Mouse (Mus musculus): ENCODE data around the gene Itgb2l. TPM values are rescaled to one million over a fixed set of nuclear protein-coding genes. Genes with fewer than 3 reads are reported as not detected.
"Not testable (repeated sequence)": the region's sequence is repeated elsewhere in the genome, so short reads cannot be mapped to it uniquely, and the experiment has no call there.

Gene Itgb2l
- polyA plus RNA-seq, 2 experiments: 1.1 to 1.9 TPM

DNA sequence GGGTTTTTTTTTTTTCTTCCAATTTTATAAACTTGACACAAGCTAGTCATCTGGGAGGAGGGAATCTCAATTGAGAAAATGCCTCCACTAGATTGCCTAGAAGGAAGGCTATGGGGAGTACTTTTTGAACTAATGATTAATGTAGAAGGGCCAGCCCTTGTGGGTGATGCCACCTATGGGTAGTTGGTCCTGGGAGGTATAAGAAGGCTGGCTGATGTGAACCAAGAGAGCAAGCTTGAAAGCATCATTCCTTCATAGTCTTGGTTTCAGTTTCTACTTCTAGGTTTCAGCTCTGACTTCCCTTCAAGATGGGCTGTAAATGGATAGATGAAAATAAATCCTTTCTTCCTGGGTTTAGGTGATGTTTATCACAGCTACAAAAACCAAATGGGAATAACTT lies 10.7 kb upstream of the Itgb2l start:
- Histone ChIP-seq H3K4me2 (ENCODE audit: low read depth) (no peak overlapping the region), H3K27me3 (ENCODE audit: control insufficient read depth, insufficient read depth, low read length) (no peaks in the 10 kb centered on the region), H3K9me3 (ENCODE audit: control insufficient read depth, low read length) (no peaks in the 10 kb centered on the region), H3K9ac (replicated peaks) (no peak overlapping the region), H3K4me3 (ENCODE audit: insufficient read depth in 1 of 2, low read depth in 2 of 2, low read length in 2 of 2) (no peak overlapping the region), H3K36me3 (replicated peaks; ENCODE audit: control insufficient read depth, insufficient read depth, low read depth) (no peaks in the 10 kb centered on the region), H3K27ac (no peak overlapping the region), H3K4me1 (replicated peaks; ENCODE audit: control insufficient read depth in 2 of 2, insufficient read depth in 2 of 2, low read length in 1 of 2) (no peaks in the 10 kb centered on the region)
- no peak for ATAC-seq (ENCODE audit: insufficient read depth)
- TF ChIP-seq CTCF (IDR thresholded peaks at IDR 0.05; ENCODE audit: low read depth) (no peak), EP300 (IDR thresholded peaks at IDR 0.05; ENCODE audit: low read depth) (no peak)
- no peak for DNase-seq (ENCODE audit: low read depth in 3 of 3, low spot score in 3 of 3)

DNA sequence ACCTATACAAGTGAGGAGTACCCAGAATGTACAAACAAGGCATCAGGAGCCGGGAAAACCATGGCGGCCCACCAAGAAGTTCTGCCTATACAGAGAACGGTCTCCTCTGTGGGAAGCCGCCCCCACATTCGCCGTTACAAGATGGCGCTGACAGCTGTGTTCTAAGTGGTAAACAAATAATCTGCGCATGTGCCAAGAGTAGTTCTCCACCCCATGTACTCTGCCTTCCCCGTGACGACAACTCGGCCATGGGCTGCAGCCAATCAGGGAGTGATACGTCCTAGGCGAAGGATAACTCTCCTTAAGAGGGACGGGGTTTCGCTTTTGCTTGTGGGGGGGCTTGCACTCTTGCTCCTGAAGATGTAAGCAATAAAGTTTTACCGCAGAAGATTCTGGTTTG lies 7.5 kb upstream of the Itgb2l start:
- not testable (repeated sequence) for ATAC-seq (ENCODE audit: insufficient read depth); H3K27ac ChIP-seq; H3K4me2 ChIP-seq (ENCODE audit: low read depth); DNase-seq (ENCODE audit: low read depth in 3 of 3, low spot score in 3 of 3); H3K4me1 ChIP-seq (replicated peaks; ENCODE audit: control insufficient read depth in 2 of 2, insufficient read depth in 2 of 2, low read length in 1 of 2); H3K27me3 ChIP-seq (ENCODE audit: control insufficient read depth, insufficient read depth, low read length); H3K4me3 ChIP-seq (ENCODE audit: insufficient read depth in 1 of 2, low read depth in 2 of 2, low read length in 2 of 2); H3K9ac ChIP-seq (replicated peaks); H3K9me3 ChIP-seq (ENCODE audit: control insufficient read depth, low read length); H3K36me3 ChIP-seq (replicated peaks; ENCODE audit: control insufficient read depth, insufficient read depth, low read depth)
- WGBS (ENCODE audit: insufficient replicate concordance): 85% methylated on average over 12 of the region's 16 CpGs

DNA sequence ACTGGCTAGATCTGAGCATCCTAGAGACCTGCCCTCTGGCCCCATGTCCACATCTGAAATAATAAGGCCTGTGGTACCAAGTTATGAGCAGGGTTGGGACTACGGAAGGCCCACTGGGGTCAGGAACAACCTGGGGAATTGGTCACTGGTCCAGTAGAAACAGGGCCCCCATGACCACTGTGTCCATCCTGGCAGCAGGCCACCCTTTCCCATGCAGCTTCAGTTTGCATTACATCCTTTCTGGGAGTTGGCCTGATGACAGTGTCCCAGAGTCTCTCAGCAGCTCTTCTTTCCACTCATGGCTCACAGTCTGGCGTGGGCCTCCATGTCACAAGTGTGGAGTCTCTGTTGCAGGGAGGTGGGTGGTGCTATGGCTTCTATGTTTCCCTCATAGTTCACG lies 1.6 kb downstream of the Itgb2l start:
- 63% methylated on average over 3 of the region's 3 CpGs for WGBS (ENCODE audit: insufficient replicate concordance)
- no peak overlapping the region for H3K27ac ChIP-seq
- H3K4me3 ChIP-seq (ENCODE audit: insufficient read depth in 1 of 2, low read depth in 2 of 2, low read length in 2 of 2): no peak overlapping the region

DNA sequence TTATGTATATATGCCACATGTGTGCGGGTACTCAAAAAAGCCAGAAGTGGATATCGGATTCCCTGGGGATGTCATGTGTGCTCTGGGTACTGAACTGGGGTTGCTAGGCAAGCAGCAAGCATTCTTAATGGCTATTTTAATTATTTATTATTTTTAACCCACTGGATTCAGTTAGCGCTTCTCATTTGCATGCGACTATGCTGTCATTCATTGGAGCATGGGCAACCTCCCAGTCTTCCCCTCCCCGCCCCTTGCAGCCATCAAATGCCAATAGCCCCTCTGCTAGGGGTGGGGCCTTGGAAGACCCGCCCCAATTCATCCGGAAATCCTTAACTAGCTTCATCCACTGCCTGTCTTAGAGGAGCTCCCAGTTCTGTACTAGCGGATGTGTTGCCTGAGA lies 2.5 kb downstream of the Itgb2l start:
- DNase-seq (ENCODE audit: low read depth in 3 of 3, low spot score in 3 of 3) (no peak), ATAC-seq (ENCODE audit: insufficient read depth) (no peak)
- H3K27ac ChIP-seq: no peak overlapping the region
- TF ChIP-seq CTCF (IDR thresholded peaks at IDR 0.05; ENCODE audit: low read depth) (no peak), EP300 (IDR thresholded peaks at IDR 0.05; ENCODE audit: low read depth) (no peak)
- no peaks in the 10 kb centered on the region for H3K4me1 ChIP-seq (replicated peaks; ENCODE audit: control insufficient read depth in 2 of 2, insufficient read depth in 2 of 2, low read length in 1 of 2)
- no peaks in the 10 kb centered on the region for H3K36me3 ChIP-seq (replicated peaks; ENCODE audit: control insufficient read depth, insufficient read depth, low read depth)
- H3K27me3 ChIP-seq (ENCODE audit: control insufficient read depth, insufficient read depth, low read length): no peaks in the 10 kb centered on the region
- no peak overlapping the region for H3K9ac ChIP-seq (replicated peaks)
- WGBS (ENCODE audit: insufficient replicate concordance): 65% methylated on average over 8 of the region's 8 CpGs
- no peak overlapping the region for H3K4me3 ChIP-seq (ENCODE audit: insufficient read depth in 1 of 2, low read depth in 2 of 2, low read length in 2 of 2)
- H3K4me2 ChIP-seq (ENCODE audit: low read depth): no peak overlapping the region
- no peaks in the 10 kb centered on the region for H3K9me3 ChIP-seq (ENCODE audit: control insufficient read depth, low read length)

More for the DNA sequence above, 1.6 kb downstream of the Itgb2l start:
- H3K27me3 ChIP-seq (ENCODE audit: control insufficient read depth, insufficient read depth, low read length): no peaks in the 10 kb centered on the region
- H3K36me3 ChIP-seq (replicated peaks; ENCODE audit: control insufficient read depth, insufficient read depth, low read depth): no peaks in the 10 kb centered on the region
- no peak overlapping the region for H3K9ac ChIP-seq (replicated peaks)
- DNase-seq (ENCODE audit: low read depth in 3 of 3, low spot score in 3 of 3) (no peak), ATAC-seq (ENCODE audit: insufficient read depth) (no peak)
- no peak for TF ChIP-seq CTCF (IDR thresholded peaks at IDR 0.05; ENCODE audit: low read depth)
- no peak for TF ChIP-seq EP300 (IDR thresholded peaks at IDR 0.05; ENCODE audit: low read depth)
- no peaks in the 10 kb centered on the region for H3K9me3 ChIP-seq (ENCODE audit: control insufficient read depth, low read length)
- no peaks in the 10 kb centered on the region for H3K4me1 ChIP-seq (replicated peaks; ENCODE audit: control insufficient read depth in 2 of 2, insufficient read depth in 2 of 2, low read length in 1 of 2)
- no peak overlapping the region for H3K4me2 ChIP-seq (ENCODE audit: low read depth)

DNA sequence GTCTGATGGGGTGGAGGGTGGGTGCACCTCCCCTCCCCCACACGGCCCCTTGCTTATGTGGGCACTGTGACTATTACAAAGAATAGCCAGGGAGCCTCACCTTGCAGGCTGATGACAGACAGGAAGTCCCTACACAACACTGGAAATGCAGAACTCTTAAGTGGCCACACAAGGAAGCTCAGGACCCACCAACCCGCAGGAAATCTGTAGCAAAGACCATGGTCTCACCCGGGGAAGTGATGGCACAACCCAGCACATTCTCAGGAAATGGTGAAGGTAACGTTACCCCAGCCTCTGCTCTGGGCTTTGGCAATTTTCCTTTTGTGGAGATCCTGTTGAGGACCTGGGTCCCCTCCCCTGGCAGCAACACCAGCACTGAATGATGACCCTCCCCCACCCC lies 3.7 kb downstream of the Itgb2l start:
- 24% methylated on average over 4 of the region's 4 CpGs for WGBS (ENCODE audit: insufficient replicate concordance)
- no peak for ATAC-seq (ENCODE audit: insufficient read depth)
- Histone ChIP-seq H3K4me1 (replicated peaks; ENCODE audit: control insufficient read depth in 2 of 2, insufficient read depth in 2 of 2, low read length in 1 of 2) (no peaks in the 10 kb centered on the region), H3K27me3 (ENCODE audit: control insufficient read depth, insufficient read depth, low read length) (no peaks in the 10 kb centered on the region), H3K9me3 (ENCODE audit: control insufficient read depth, low read length) (no peaks in the 10 kb centered on the region), H3K36me3 (replicated peaks; ENCODE audit: control insufficient read depth, insufficient read depth, low read depth) (no peaks in the 10 kb centered on the region), H3K9ac (replicated peaks) (no peak overlapping the region), H3K4me3 (ENCODE audit: insufficient read depth in 1 of 2, low read depth in 2 of 2, low read length in 2 of 2) (no peak overlapping the region), H3K4me2 (ENCODE audit: low read depth) (no peak overlapping the region), H3K27ac (no peak overlapping the region)
- DNase-seq (ENCODE audit: low read depth in 3 of 3, low spot score in 3 of 3): no peak
- TF ChIP-seq EP300 (IDR thresholded peaks at IDR 0.05; ENCODE audit: low read depth): no peak
- TF ChIP-seq CTCF (IDR thresholded peaks at IDR 0.05; ENCODE audit: low read depth): no peak

DNA sequence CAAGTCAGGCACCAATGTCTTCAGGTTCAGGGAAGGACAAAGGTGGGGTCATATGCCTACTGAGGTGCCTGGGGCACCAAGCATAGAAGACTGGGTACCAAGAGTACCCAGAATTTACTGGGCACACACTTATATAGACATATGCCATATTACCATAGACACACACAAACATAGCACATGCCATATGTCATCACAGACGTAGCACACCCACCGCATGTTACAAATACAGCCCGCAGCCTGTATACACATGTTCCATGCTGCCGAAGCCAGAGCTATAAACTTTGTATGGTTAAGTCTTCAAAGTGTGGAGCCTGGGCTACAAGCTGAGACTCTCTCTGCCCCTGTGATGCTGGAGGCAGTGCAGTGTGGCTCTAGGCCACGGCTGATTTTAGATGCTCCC lies 4.5 kb downstream of the Itgb2l start:
- Histone ChIP-seq H3K4me3 (ENCODE audit: insufficient read depth in 1 of 2, low read depth in 2 of 2, low read length in 2 of 2) (no peak overlapping the region), H3K27ac (no peak overlapping the region)
- ATAC-seq (ENCODE audit: insufficient read depth): no peak

More for the DNA sequence above, 4.5 kb downstream of the Itgb2l start:
- H3K9me3 ChIP-seq (ENCODE audit: control insufficient read depth, low read length): no peaks in the 10 kb centered on the region
- DNase-seq (ENCODE audit: low read depth in 3 of 3, low spot score in 3 of 3): no peak
- 74% methylated on average over 5 of the region's 5 CpGs for whole genome bisulfite sequencing (ENCODE audit: insufficient replicate concordance)
- TF ChIP-seq CTCF (IDR thresholded peaks at IDR 0.05; ENCODE audit: low read depth) (no peak), EP300 (IDR thresholded peaks at IDR 0.05; ENCODE audit: low read depth) (no peak)
- no peak overlapping the region for H3K9ac ChIP-seq (replicated peaks)
- no peaks in the 10 kb centered on the region for H3K36me3 ChIP-seq (replicated peaks; ENCODE audit: control insufficient read depth, insufficient read depth, low read depth)
- no peaks in the 10 kb centered on the region for H3K27me3 ChIP-seq (ENCODE audit: control insufficient read depth, insufficient read depth, low read length)
- H3K4me2 ChIP-seq (ENCODE audit: low read depth): no peak overlapping the region
- H3K4me1 ChIP-seq (replicated peaks; ENCODE audit: control insufficient read depth in 2 of 2, insufficient read depth in 2 of 2, low read length in 1 of 2): no peaks in the 10 kb centered on the region
